Mouse (Mus musculus) ES-Bruce4 (cell line): ENCODE data around the gene Usp47.

ENCODE experiments used
- CTCF ChIP-seq: IDR thresholded peaks from one replicate; pipeline ENCODE4 v1.8.1; 2011; ENCODE audit warnings: low read depth, low read length
- EP300 ChIP-seq: IDR thresholded peaks from 2 replicates; pipeline ENCODE4 v1.6.1; 2011; ENCODE audit warnings: low read depth, low read length; ENCODE audit not compliant: insufficient read depth
- POLR2A ChIP-seq: IDR thresholded peaks from one replicate; pipeline ENCODE4 v1.8.1; 2011; ENCODE audit warnings: low read length; ENCODE audit not compliant: insufficient read depth

GRCm38 (mm10) chr7:111997441-111997840 lies 25.9 kb upstream of the Usp47 start:
- TF ChIP-seq CTCF (no peak), POLR2A (no peak), EP300 (no peak)
